Mouse (Mus musculus) cerebellum, adult 8-10 months (tissue): ENCODE measurements around the gene Olfr1360.

Experiments
- DNase-seq: peaks from one replicate; pipeline ENCODE4 v3.0.0; 2022

Olfr1360 gene

GRCm38 (mm10) chr13:21642418-21642817 lies 34.8 kb downstream of the Olfr1360 start, which contains the start of gene Olfr11:
TSS of gene Olfr11 (minus strand) at chr13:21642518.
- DNase-seq: no peak
